Mouse (Mus musculus) c-Kit-positive CD71-positive TER-119-positive erythroid progenitor cells, embryonic 14.5 days (primary cell): ENCODE data around the gene Cd27.
A peak's percentile ranks its signal among the peaks of the same experiment; 100 is the strongest.
"Not testable (repeated sequence)": the region's sequence is repeated elsewhere in the genome, so short reads cannot be mapped to it uniquely, and the experiment has no call there.

Source experiments
- DNase-seq: peaks from one replicate; pipeline ENCODE4 v3.0.0-alpha.2; 2013; ENCODE audit warnings: low spot score

Cd27 gene

DNA sequence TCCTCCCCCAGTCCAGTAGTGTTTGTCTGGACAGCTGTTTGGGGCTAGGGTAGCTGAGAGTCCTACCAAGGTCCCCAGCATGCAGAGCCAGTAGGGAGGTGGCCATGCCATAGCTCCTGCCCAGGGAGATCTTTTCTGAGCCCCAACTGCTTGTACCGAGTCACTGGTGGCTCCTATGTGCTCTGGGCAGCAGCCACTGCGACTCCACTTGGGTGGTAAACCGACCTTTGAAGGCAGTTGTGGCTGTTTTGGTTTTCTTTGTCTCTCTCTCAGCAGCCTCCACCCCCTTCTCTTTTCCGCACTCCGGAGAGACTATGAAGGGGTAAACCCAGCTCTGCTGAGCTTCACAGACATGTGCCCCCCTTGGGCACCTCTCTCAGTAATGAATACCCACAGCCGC, at the start of gene Cd27:
Gene Cd27, minus strand, starts transcription at position 229 of the 400 bp plus-strand sequence.
- no peak for DNase-seq

DNA sequence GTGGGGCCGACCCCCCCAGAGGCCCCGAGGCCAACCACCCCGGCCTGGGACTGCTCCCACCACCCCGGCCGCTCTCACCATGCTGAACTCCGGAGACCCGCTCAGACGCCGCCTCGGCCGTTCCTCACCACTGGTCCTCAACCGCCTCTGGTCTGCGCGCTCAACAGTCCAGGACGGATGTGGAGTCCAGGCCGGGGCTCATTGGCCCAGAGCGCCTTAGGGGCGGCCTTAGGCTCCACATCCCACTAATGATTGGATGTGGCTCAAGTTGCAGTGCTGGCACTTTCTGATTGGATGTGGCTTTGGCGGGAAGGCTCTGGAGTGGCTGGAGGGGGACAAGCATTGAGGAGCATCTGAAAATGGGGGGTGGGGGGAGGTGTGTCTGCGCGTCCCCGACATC, 49.1 kb upstream of the Cd27 start, which contains the start of gene Tuba3a:
Gene Tuba3a, minus strand, starts transcription at position 153 of the 400 bp plus-strand sequence.
- no peak for DNase-seq

DNA sequence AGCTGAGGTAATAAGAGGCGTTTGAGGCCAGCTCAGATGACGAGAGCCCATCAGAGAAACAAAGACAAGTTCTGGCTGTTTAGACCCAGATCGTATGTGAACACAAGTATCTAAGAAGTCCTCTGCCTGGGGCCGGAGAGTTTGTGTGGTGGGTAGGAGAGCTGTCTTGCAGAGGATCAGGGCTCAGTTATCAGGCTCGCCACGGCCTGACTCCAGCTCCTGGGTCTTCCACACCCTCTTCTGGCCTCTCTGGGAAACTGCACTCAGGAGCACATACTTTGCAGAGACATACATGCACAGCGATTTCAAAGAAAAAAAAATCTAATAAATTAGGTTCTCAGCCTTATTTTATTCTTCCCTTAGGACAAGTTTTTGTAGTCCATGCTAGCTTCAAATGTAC, 47.9 kb upstream of the Cd27 start:
- no peak for DNase-seq

GRCm38 (mm10) chr6:125284250-125284649, 47.4 kb upstream of the Cd27 start:
- DNase-seq, result no peak

DNA sequence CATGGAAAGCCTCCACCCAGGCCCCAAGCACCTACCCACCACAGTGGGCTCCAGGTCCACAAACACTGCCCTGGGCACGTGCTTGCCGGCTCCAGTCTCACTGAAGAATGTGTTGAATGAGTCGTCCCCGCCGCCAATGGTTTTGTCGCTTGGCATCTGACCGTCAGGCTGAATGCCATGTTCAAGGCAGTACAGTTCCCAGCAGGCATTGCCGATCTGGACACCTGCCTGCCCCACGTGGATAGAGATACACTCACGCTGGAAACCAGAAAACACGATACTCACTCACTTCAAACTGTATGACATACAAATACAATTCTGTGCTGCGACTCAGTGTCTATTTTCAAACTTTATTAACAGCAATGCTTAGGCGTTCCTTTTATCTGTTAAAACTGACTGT, 45.9 kb upstream of the Cd27 start:
- not testable (repeated sequence) for DNase-seq

GRCm38 (mm10) chr6:125279729-125280128, 42.9 kb upstream of the Cd27 start:
- no peak for DNase-seq

DNA sequence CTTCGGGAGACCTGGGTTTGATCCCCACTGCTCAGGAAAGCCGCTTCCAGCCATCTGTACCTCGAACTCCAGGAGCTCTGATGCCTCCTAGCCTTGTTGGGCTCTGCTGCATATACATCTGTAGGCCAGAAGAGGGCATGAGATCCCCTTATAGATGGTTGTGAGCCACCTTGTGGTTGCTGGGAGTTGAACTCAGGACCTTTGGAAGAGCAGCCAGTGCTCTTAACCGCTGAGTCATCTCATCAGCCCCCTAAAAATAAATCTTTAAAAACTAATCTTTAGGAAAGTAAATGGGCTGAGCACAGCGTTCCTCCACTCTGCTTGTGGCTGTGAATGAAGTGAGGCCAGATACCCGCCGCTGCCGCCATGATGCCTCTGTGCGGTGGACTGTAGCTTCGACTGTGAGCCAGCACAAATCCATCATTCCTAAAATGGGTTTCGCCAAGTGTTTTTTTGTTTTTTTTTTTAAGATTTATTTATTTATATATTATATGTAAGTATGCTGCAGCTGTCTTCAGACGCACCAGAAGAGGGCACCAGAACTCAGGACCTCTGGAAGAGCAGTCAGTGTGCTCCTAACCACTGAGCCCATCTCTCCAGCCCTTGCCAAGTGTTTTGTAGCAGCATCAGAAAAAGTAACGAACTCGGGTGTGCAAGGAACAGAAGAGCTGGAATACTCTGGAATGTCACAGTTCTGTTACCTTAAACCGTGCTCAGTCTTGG, 38.2 kb upstream of the Cd27 start:
- no peak for DNase-seq

DNA sequence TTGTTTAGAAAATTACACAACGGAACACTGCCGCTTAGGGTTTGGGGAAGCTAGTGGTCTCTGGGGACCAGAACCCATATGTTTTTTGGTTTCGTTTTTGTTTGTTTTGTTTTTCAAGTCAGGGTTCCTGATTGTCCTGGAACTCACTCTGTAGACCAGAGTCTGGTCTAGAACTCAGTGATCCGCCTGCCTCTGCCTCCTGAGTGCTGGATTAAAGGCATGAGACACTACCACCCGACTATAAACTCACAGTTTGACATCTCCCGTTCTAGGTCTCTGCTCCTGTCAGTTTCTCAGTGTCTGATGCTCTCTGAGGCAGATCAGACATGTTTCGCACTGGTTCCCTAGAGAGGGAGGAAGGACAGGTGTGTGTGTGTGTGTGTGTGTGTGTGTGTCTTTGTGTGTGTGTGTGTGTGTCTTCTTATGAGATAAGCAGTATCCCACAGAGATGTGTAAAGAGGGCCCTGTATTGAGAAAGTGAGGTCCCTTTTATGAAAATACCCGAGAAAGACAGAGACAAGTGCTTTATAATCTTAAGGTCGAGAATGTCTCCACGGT, 35.5 kb upstream of the Cd27 start:
- no peak for DNase-seq

DNA sequence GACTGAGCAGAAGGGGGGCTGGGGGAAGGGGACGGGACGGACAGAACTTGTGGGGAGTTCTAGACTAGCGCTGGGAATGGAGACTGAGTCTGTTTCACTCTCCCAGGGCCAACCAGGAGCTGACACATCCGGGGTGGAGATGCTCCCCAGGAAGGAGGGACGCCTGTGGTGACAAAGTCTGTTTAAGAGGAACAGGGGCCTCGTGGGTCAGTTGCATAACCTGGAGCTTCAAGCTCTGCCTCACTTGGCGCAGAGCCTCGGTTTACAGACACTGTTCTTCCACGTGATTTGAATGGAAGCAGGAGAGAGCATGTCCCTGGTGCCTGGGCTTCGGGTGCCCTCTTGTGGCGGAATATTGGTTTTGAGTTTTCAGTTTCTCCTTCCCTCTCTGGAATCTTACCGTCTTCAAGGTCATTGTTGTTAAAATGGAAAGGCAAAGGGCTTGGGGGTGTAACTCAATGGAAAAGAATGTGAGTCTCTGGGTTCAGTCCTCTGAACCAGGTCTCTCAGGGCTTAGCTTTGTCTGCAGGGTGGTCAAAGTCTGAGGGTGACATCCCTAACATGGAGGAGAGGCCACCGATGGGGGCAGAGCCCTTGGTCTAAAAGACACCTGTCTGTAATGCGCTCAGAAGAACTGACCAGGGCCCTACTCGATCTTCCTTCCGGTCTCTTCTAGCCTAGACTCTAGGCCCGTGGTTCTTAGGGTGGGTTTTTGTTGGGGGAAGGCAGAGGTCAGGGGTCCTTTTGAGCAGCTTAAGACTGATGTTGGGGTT, 34.8 kb upstream of the Cd27 start:
- peak; percentile 70 for DNase-seq

GRCm38 (mm10) chr6:125268799-125269198, 32.0 kb upstream of the Cd27 start:
- no peak for DNase-seq

DNA sequence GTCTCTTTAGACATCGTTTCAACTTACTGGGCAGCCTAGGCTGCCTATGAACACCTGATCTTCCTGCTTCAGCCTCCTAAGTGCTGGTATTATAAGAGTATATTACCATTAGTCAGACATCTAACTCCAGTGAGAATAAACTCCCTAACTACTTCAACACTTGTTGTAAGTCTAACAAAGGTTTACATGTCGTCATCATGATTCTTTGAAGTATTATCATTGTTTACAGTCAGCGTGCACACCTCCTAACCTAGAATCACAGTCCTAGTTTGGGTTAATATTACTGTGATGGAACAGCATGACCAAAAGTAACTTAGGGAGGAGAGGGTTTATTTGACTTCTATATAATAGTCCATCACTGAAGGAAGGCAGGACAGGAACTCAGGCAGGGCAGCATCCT, 30.7 kb upstream of the Cd27 start:
- DNase-seq, result no peak

- DNase-seq, result not testable (repeated sequence)
These were observed 29.8 kb upstream of the Cd27 start for GRCm38 (mm10) chr6:125266600-125266999.

- no peak for DNase-seq
These were observed 29.3 kb upstream of the Cd27 start for GRCm38 (mm10) chr6:125266091-125266490.

- DNase-seq, result no peak
These were observed 28.4 kb upstream of the Cd27 start for GRCm38 (mm10) chr6:125265239-125265638.

- no peak for DNase-seq
These were observed 27.4 kb upstream of the Cd27 start for GRCm38 (mm10) chr6:125264219-125264618.

GRCm38 (mm10) chr6:125260006-125260555, 23.3 kb upstream of the Cd27 start:
- no peak for DNase-seq

- DNase-seq, result no peak
These were observed 19.6 kb upstream of the Cd27 start for GRCm38 (mm10) chr6:125256222-125256966.

- no peak for DNase-seq
These were observed 18.8 kb upstream of the Cd27 start for GRCm38 (mm10) chr6:125255516-125256044.

GRCm38 (mm10) chr6:125253863-125254715, 17.3 kb upstream of the Cd27 start:
- no peak for DNase-seq

- no peak for DNase-seq
These were observed 15.9 kb upstream of the Cd27 start for GRCm38 (mm10) chr6:125252711-125253110.

GRCm38 (mm10) chr6:125252285-125252684, 15.5 kb upstream of the Cd27 start:
- no peak for DNase-seq
